Mouse (Mus musculus): ENCODE data around the gene C2. TPM values are rescaled to one million over a fixed set of nuclear protein-coding genes. Genes with fewer than 3 reads are reported as not detected.

C2 gene
- polyA plus RNA-seq, 1 experiment: 62.9 TPM

GRCm38 (mm10) chr17:34927306-34928019, 29.4 kb upstream of the C2 start:
- Histone ChIP-seq H3K27me3 (replicated peaks; ENCODE audit: control insufficient read depth, insufficient read depth, low read length) (no peaks in the 10 kb centered on the region), H3K4me1 (ENCODE audit: control insufficient read depth, insufficient read depth, low read length) (no peaks in the 10 kb centered on the region), H3K27ac (ENCODE audit: insufficient read depth, low read depth, low read length) (no peak overlapping the region), H3K36me3 (ENCODE audit: control insufficient read depth, insufficient read depth, low read length) (no peaks in the 10 kb centered on the region; the same call in 1 of the 2 replicates), H3K4me3 (ENCODE audit: insufficient read depth, low read depth, low read length) (no peak overlapping the region)
- TF ChIP-seq CTCF (conservative IDR thresholded peaks at IDR 0.05; ENCODE audit: insufficient read depth, insufficient read length, low read depth, low read length) (no peak), POLR2A (IDR thresholded peaks at IDR 0.05; ENCODE audit: low read depth, low read length) (no peak)
- 85% methylated on average over 18 of the region's 18 CpGs for WGBS
- no peak for DNase-seq

GRCm38 (mm10) chr17:34924258-34924657, 26.2 kb upstream of the C2 start:
- no peak for DNase-seq
- Histone ChIP-seq H3K27ac (ENCODE audit: insufficient read depth, low read depth, low read length) (no peak overlapping the region), H3K27me3 (replicated peaks; ENCODE audit: control insufficient read depth, insufficient read depth, low read length) (no peaks in the 10 kb centered on the region), H3K36me3 (ENCODE audit: control insufficient read depth, insufficient read depth, low read length) (no peaks in the 10 kb centered on the region; the same call in 1 of the 2 replicates), H3K4me3 (ENCODE audit: insufficient read depth, low read depth, low read length) (no peak overlapping the region), H3K4me1 (ENCODE audit: control insufficient read depth, insufficient read depth, low read length) (no peaks in the 10 kb centered on the region)
- WGBS: 85% methylated on average over 5 of the region's 5 CpGs
- no peak for TF ChIP-seq CTCF (conservative IDR thresholded peaks at IDR 0.05; ENCODE audit: insufficient read depth, insufficient read length, low read depth, low read length)
- no peak for TF ChIP-seq POLR2A (IDR thresholded peaks at IDR 0.05; ENCODE audit: low read depth, low read length)

- TF ChIP-seq CTCF (conservative IDR thresholded peaks at IDR 0.05; ENCODE audit: insufficient read depth, insufficient read length, low read depth, low read length): peak; percentile 29
- TF ChIP-seq POLR2A (IDR thresholded peaks at IDR 0.05; ENCODE audit: low read depth, low read length): no peak
- Histone ChIP-seq H3K27ac (ENCODE audit: insufficient read depth, low read depth, low read length) (no peak overlapping the region), H3K27me3 (replicated peaks; ENCODE audit: control insufficient read depth, insufficient read depth, low read length) (no peaks in the 10 kb centered on the region), H3K4me3 (ENCODE audit: insufficient read depth, low read depth, low read length) (no peak overlapping the region), H3K36me3 (ENCODE audit: control insufficient read depth, insufficient read depth, low read length) (no peaks in the 10 kb centered on the region; the same call in 1 of the 2 replicates), H3K4me1 (ENCODE audit: control insufficient read depth, insufficient read depth, low read length) (no peaks in the 10 kb centered on the region)
- WGBS: 56% methylated on average over 6 of the region's 6 CpGs
- DNase-seq: no peak
Observed at GRCm38 (mm10) chr17:34922939-34923338, 24.9 kb upstream of the C2 start.

GRCm38 (mm10) chr17:34917188-34917587, 19.1 kb upstream of the C2 start:
- no peak for TF ChIP-seq POLR2A (IDR thresholded peaks at IDR 0.05; ENCODE audit: low read depth, low read length)
- no peak for TF ChIP-seq CTCF (conservative IDR thresholded peaks at IDR 0.05; ENCODE audit: insufficient read depth, insufficient read length, low read depth, low read length)
- Histone ChIP-seq H3K4me3 (ENCODE audit: insufficient read depth, low read depth, low read length) (no peak overlapping the region), H3K27me3 (replicated peaks; ENCODE audit: control insufficient read depth, insufficient read depth, low read length) (no peaks in the 10 kb centered on the region), H3K36me3 (ENCODE audit: control insufficient read depth, insufficient read depth, low read length) (no peaks in the 10 kb centered on the region; the same call in 1 of the 2 replicates), H3K4me1 (ENCODE audit: control insufficient read depth, insufficient read depth, low read length) (no peaks in the 10 kb centered on the region; the same call in 1 of the 2 replicates), H3K27ac (ENCODE audit: insufficient read depth, low read depth, low read length) (no peak overlapping the region)
- no peak for DNase-seq
- 78% methylated on average over 9 of the region's 9 CpGs for WGBS

- Histone ChIP-seq H3K27me3 (replicated peaks; ENCODE audit: control insufficient read depth, insufficient read depth, low read length) (no peaks in the 10 kb centered on the region), H3K36me3 (ENCODE audit: control insufficient read depth, insufficient read depth, low read length) (no peaks in the 10 kb centered on the region; the same call in 1 of the 2 replicates)
- TF ChIP-seq POLR2A (IDR thresholded peaks at IDR 0.05; ENCODE audit: low read depth, low read length): no peak
- TF ChIP-seq CTCF (conservative IDR thresholded peaks at IDR 0.05; ENCODE audit: insufficient read depth, insufficient read length, low read depth, low read length): no peak
Observed at GRCm38 (mm10) chr17:34916316-34916715, 18.3 kb upstream of the C2 start.

GRCm38 (mm10) chr17:34915410-34915831, 17.4 kb upstream of the C2 start:
- Histone ChIP-seq H3K27ac (ENCODE audit: insufficient read depth, low read depth, low read length) (peak overlapping the region; percentile 82), H3K4me3 (ENCODE audit: insufficient read depth, low read depth, low read length) (peak overlapping the region; percentile 60), H3K4me1 (ENCODE audit: control insufficient read depth, insufficient read depth, low read length) (peaks cover 4% of the 10 kb centered on the region; the same call in 1 of the 2 replicates), H3K36me3 (ENCODE audit: control insufficient read depth, insufficient read depth, low read length) (no peaks in the 10 kb centered on the region; the same call in 1 of the 2 replicates), H3K27me3 (replicated peaks; ENCODE audit: control insufficient read depth, insufficient read depth, low read length) (no peaks in the 10 kb centered on the region)
- TF ChIP-seq POLR2A (IDR thresholded peaks at IDR 0.05; ENCODE audit: low read depth, low read length) (no peak), CTCF (conservative IDR thresholded peaks at IDR 0.05; ENCODE audit: insufficient read depth, insufficient read length, low read depth, low read length) (peak; percentile 67)
- DNase-seq: peak; percentile 92
- WGBS: 12% methylated on average over 11 of the region's 11 CpGs

More at GRCm38 (mm10) chr17:34916316-34916715, 18.3 kb upstream of the C2 start:
- WGBS: 87% methylated on average over 5 of the region's 5 CpGs
- no peak for DNase-seq
- no peaks in the 10 kb centered on the region; the same call in 1 of the 2 replicates for H3K4me1 ChIP-seq (ENCODE audit: control insufficient read depth, insufficient read depth, low read length)
- H3K27ac ChIP-seq (ENCODE audit: insufficient read depth, low read depth, low read length): no peak overlapping the region
- H3K4me3 ChIP-seq (ENCODE audit: insufficient read depth, low read depth, low read length): no peak overlapping the region

- peak; percentile 70 for DNase-seq
- H3K4me1 ChIP-seq (ENCODE audit: control insufficient read depth, insufficient read depth, low read length): peaks cover 4% of the 10 kb centered on the region; the same call in 1 of the 2 replicates
- no peaks in the 10 kb centered on the region for H3K27me3 ChIP-seq (replicated peaks; ENCODE audit: control insufficient read depth, insufficient read depth, low read length)
- WGBS: 35% methylated on average over 18 of the region's 18 CpGs
- TF ChIP-seq POLR2A (IDR thresholded peaks at IDR 0.05; ENCODE audit: low read depth, low read length) (no peak), CTCF (conservative IDR thresholded peaks at IDR 0.05; ENCODE audit: insufficient read depth, insufficient read length, low read depth, low read length) (no peak)
- H3K27ac ChIP-seq (ENCODE audit: insufficient read depth, low read depth, low read length): peak within 1 kb of the TSS; percentile 82
- no peaks in the 10 kb centered on the region; the same call in 1 of the 2 replicates for H3K36me3 ChIP-seq (ENCODE audit: control insufficient read depth, insufficient read depth, low read length)
- peak within 1 kb of the TSS; percentile 60 for H3K4me3 ChIP-seq (ENCODE audit: insufficient read depth, low read depth, low read length)
Observed at GRCm38 (mm10) chr17:34913930-34914665, 16.0 kb upstream of the C2 start, which contains the start of gene Slc44a4. Gene Slc44a4, plus strand, starts transcription at chr17:34914466.
